Mouse (Mus musculus): ENCODE results near the gene Glce.

The Glce gene

DNA sequence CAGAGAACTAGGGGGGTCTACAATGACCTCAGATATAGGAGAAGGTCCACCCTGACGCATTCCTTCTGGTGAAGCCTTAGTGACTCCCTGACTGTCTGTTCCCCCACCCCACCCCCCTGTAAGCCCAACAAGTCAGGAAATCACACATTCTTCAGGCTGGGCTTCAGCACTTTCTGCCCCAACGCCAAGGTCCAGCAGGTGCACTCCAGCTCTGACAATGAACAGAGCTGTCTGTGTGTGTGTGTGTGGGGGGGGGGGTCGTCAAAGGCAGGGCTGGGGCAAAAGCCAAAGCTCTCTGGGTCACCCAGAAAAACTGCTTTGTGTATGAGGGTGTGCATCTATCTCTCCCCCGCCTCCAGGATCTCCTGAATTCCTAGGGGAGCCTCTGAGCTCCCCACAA, 98.6 kb downstream of the Glce start:
- DNase-seq = no peak

DNA sequence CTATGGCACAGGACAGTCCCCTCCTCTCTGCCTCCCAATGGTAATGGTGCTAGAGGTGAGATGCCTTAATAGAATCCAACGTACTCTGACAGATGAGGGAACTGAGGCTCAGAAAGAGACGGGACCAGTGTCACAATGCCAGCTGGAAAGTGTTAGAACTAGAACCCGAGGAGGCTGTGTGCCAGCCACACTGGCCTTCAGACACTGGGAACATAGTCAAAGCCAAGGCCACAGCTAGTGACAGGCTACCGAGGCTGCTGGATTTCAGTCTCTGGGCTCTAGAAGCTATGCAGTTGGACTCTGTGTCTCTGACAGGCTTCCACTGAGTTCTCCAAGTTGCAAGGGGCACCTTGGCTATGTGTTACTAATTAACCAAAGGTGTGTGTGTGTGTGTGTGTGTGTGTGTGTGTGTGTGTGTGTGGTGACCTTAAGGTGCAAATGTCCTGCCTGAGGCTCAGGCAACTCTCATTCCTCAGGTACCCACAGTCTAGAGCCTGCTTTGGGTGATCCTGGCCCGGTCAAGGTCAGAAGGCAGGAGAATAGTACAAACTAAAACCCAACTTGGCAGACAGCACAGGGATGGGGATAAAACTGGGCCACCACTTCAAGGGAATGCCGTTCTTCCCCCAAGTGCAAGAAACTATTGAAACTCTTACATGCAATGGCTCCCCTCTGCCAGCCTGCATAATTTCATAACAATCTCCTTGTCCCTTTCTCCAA, 99.3 kb downstream of the Glce start:
- DNase-seq = no peak

- no peak for DNase-seq
Observed at GRCm38 (mm10) chr9:62021583-62022120, 100.8 kb downstream of the Glce start.

GRCm38 (mm10) chr9:62020259-62020658, 102.2 kb downstream of the Glce start:
- DNase-seq = no peak

GRCm38 (mm10) chr9:62018229-62019093, 104.0 kb downstream of the Glce start:
- DNase-seq = no peak

- no peak for DNase-seq
Observed at GRCm38 (mm10) chr9:62017329-62017728, 105.1 kb downstream of the Glce start.

- no peak for DNase-seq
Observed at GRCm38 (mm10) chr9:62015504-62015903, 107.0 kb downstream of the Glce start.

- DNase-seq = no peak
Observed at GRCm38 (mm10) chr9:62013316-62014097, 108.9 kb downstream of the Glce start.

GRCm38 (mm10) chr9:62008360-62008759, 114.1 kb downstream of the Glce start:
- no peak for DNase-seq

Measured in cerebellum, adult 11 months (tissue).